Mouse (Mus musculus) lung, adult 2 months (tissue): ENCODE measurements around the gene B4galnt3.

Source experiments
- CTCF ChIP-seq: fragments of 200-500 bp; IDR thresholded peaks from 2 replicates; pipeline ENCODE4 v1.5.1; 2011; ENCODE audit warnings: mild to moderate bottlenecking, low read length, control low read depth; ENCODE audit not compliant: insufficient read depth
- POLR2A ChIP-seq: fragments of 200-500 bp; IDR thresholded peaks from 2 replicates; pipeline ENCODE4 v1.6.1; 2011; ENCODE audit warnings: low read depth, mild to moderate bottlenecking, control low read depth, low read length, borderline replicate concordance; ENCODE audit errors: extremely low read depth

- TF ChIP-seq CTCF (no peak), POLR2A (no peak)
These were observed 113.9 kb downstream of the B4galnt3 start for GRCm38 (mm10) chr6:120180492-120180891.
